Mouse (Mus musculus): ENCODE measurements around the gene Desi1. TPM values are rescaled to one million over a fixed set of nuclear protein-coding genes. Genes with fewer than 3 reads are reported as not detected.

The Desi1 gene
- polyA plus RNA-seq (2017; shearing (Covaris generic)), result 10 to 100 TPM; 31.3 to 45.5 TPM

GRCm38 (mm10) chr15:82033762-82034161, at the start of gene Desi1:
Gene Desi1, minus strand, starts transcription at chr15:82033862.

GRCm38 (mm10) chr15:82069898-82070297, 36.2 kb upstream of the Desi1 start, which contains the start of gene Mei1:
Gene Mei1, plus strand, starts transcription at chr15:82069996.

DNA sequence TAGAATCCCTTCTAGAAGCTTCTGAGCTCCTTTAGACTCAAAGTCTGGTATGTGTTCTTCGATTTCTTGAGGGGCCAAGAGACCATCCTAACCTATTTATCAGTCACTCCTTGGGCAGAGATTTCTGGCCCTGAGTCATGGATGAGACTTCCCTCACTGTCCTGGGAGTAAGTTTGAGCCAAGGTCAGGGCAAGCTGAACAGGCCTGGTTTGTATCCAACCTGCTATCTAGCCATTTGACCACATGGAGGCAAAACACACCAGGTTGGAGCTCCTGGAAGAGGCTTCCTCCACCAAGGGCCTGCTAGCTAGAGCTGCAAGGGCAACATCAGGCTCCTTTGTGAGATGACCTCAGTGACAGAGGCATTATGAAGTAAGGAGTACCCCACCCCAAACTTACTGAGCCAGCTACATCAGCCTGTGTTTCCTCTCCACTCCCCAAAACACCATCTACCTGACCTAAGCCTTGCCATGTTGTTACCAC, 25.1 kb upstream of the Desi1 start, which contains the start of gene 4930407I10Rik:
Gene 4930407I10Rik, plus strand, starts transcription at position 433 of the 483 bp plus-strand sequence.

GRCm38 (mm10) chr15:82047080-82047883, 13.6 kb upstream of the Desi1 start, which contains the start of gene Snu13:
Gene Snu13, minus strand, starts transcription at chr15:82047598.

DNA sequence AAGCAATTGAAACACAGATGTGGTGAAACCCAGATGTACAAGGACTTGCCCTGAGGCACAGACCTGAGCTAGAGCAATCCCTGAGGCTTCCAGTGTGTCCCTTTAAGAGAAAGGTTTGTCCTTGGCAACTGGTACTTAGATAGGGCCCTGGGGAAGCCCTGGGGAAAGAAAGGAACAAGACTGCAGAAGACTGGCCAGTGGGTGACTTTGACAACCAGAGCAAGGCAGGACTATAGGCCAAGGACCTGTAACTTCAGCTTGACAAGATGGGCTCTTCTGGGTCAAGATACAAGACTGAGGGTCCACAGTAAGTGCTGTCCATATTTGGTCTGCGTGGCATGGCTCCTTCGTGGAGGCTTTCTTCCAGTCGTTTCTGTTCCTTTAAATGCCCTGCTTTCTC, 46.0 kb downstream of the Desi1 start, which contains the start of gene Xrcc6:
Gene Xrcc6, plus strand, starts transcription at position 190 of the 400 bp plus-strand sequence.

GRCm38 (mm10) chr15:81980321-81980720, 53.3 kb downstream of the Desi1 start, which contains the start of gene 1700029P11Rik:
Gene 1700029P11Rik, plus strand, starts transcription at chr15:81980540.

GRCm38 (mm10) chr15:81960171-81961077, 73.2 kb downstream of the Desi1 start, which contains the start of gene Pmm1:
Gene Pmm1, minus strand, starts transcription at chr15:81960930.

Other genes with a start within 250 kb of the Desi1 start
- 10 to 100 TPM; 19.1 to 22.6 TPM for gene Tef, start 231.4 kb downstream of the Desi1 start, polyA plus RNA-seq (2017; shearing (Covaris generic))
- 10 to 100 TPM; 33.5 to 63.3 TPM for gene Tob2, start 175.1 kb downstream of the Desi1 start, polyA plus RNA-seq (2017; shearing (Covaris generic))
- gene Phf5a, start 162.0 kb downstream of the Desi1 start, polyA plus RNA-seq (2017; shearing (Covaris generic)), result 100 to 1,000 TPM; 102 to 126 TPM
- gene Aco2, start 161.6 kb downstream of the Desi1 start, polyA plus RNA-seq (2017; shearing (Covaris generic)), result 100 to 1,000 TPM in 1 of 2 experiments, 10 to 100 TPM in 1; 95.9 to 114 TPM
- 10 to 100 TPM; 43.2 to 56.7 TPM for gene Polr3h, start 107.6 kb downstream of the Desi1 start, polyA plus RNA-seq (2017; shearing (Covaris generic))
- under 1 TPM in 1 of 2 experiments, not detected in 1; 0.36 TPM for gene Csdc2, start 97.1 kb downstream of the Desi1 start, polyA plus RNA-seq (2017; shearing (Covaris generic))
- 10 to 100 TPM in 1 of 2 experiments, 1 to 10 TPM in 1; 6.9 to 20.5 TPM for gene Pmm1, start 72.9 kb downstream of the Desi1 start, polyA plus RNA-seq (2017; shearing (Covaris generic))
- gene 1700029P11Rik, start 53.3 kb downstream of the Desi1 start, polyA plus RNA-seq (2017; shearing (Covaris generic)), result not detected
- 10 to 100 TPM; 60.7 to 84.2 TPM for gene Xrcc6, start 46.0 kb downstream of the Desi1 start, polyA plus RNA-seq (2017; shearing (Covaris generic))
- gene Snu13, start 13.7 kb upstream of the Desi1 start, polyA plus RNA-seq (2017; shearing (Covaris generic)), result 100 to 1,000 TPM; 149 to 178 TPM
- not detected for gene 4930407I10Rik, start 25.3 kb upstream of the Desi1 start, polyA plus RNA-seq (2017; shearing (Covaris generic))
- under 1 TPM in 1 of 2 experiments, not detected in 1; 0.22 TPM for gene Mei1, start 36.1 kb upstream of the Desi1 start, polyA plus RNA-seq (2017; shearing (Covaris generic))
- 10 to 100 TPM; 25.7 to 27.7 TPM for gene Ccdc134, start 94.1 kb upstream of the Desi1 start, polyA plus RNA-seq (2017; shearing (Covaris generic))
- gene Srebf2, start 113.3 kb upstream of the Desi1 start, polyA plus RNA-seq (2017; shearing (Covaris generic)), result 100 to 1,000 TPM in 1 of 2 experiments, 10 to 100 TPM in 1; 59.7 to 125 TPM
- gene Shisa8, start 179.0 kb upstream of the Desi1 start, polyA plus RNA-seq (2017; shearing (Covaris generic)), result under 1 TPM; 0.20 to 0.25 TPM
- 1 to 10 TPM; 4.7 to 6.4 TPM for gene Tnfrsf13c, start 190.5 kb upstream of the Desi1 start, polyA plus RNA-seq (2017; shearing (Covaris generic))
- gene Cenpm, start 210.9 kb upstream of the Desi1 start, polyA plus RNA-seq (2017; shearing (Covaris generic)), result 10 to 100 TPM; 10.2 to 11.3 TPM
- gene 1500009C09Rik, start 218.5 kb upstream of the Desi1 start, polyA plus RNA-seq (2017; shearing (Covaris generic)), result not detected
- gene Sept3, start 241.0 kb upstream of the Desi1 start, polyA plus RNA-seq (2017; shearing (Covaris generic)), result under 1 TPM in 1 of 2 experiments, not detected in 1; 0.66 TPM

Measured in activated CD4-positive, CD25-positive, alpha-beta regulatory T cell (primary cell).